Mouse (Mus musculus) embryonic facial prominence, embryonic 11.5 days (tissue): ENCODE measurements around the gene Mindy4. TPM values are rescaled to one million over a fixed set of nuclear protein-coding genes. Genes with fewer than 3 reads are reported as not detected.

Experiments used
- ATAC-seq: fragments of 200-750 bp; cut with Nextera tagmentation; replicated peaks from 2 replicates; pipeline ENCODE4 v1.8.0; 2017; ENCODE audit warnings: low read depth; ENCODE audit not compliant: insufficient number of reproducible peaks, low FRiP score, low TSS enrichment
- DNase-seq: peaks from one replicate; pipeline ENCODE4 v3.0.0-alpha.2; 2015; ENCODE audit warnings: low spot score
- H3K27ac ChIP-seq: fragments of 300-500 bp; sonication (generic); replicated peaks from 2 replicates; pipeline ENCODE4 v1.5.1; 2014; ENCODE audit warnings: mild to moderate bottlenecking, low read depth, low read length, control low read depth
- H3K27me3 ChIP-seq: fragments of 300-500 bp; sonication (generic); 2 replicates; pipeline ENCODE4 v1.6.1; 2014; ENCODE audit warnings: mild to moderate bottlenecking, low read length, moderate library complexity, mixed read lengths; ENCODE audit not compliant: control insufficient read depth, insufficient read depth
- H3K36me3 ChIP-seq: fragments of 300-500 bp; sonication (generic); replicated peaks from 2 replicates; pipeline ENCODE4 v1.6.1; 2014; ENCODE audit warnings: low read depth, mild to moderate bottlenecking, low read length, moderate library complexity, mixed read lengths; ENCODE audit not compliant: control insufficient read depth, insufficient read depth
- H3K4me1 ChIP-seq: fragments of 300-500 bp; sonication (generic); 2 replicates; pipeline ENCODE4 v1.6.1; 2014; ENCODE audit warnings: low read length, mixed read lengths; ENCODE audit not compliant: control insufficient read depth, insufficient read depth
- H3K4me2 ChIP-seq: fragments of 300-500 bp; sonication (generic); 2 replicates; pipeline ENCODE4 v1.6.1; 2014; ENCODE audit warnings: low read depth, mild to moderate bottlenecking, control low read depth, low read length, moderate library complexity
- H3K4me3 ChIP-seq: fragments of 300-500 bp; sonication (generic); 2 replicates; pipeline ENCODE4 v1.5.1; 2014; ENCODE audit warnings: low read depth, low read length, control low read depth
- H3K9ac ChIP-seq: fragments of 300-500 bp; sonication (generic); replicated peaks from 2 replicates; pipeline ENCODE4 v1.6.1; 2014; ENCODE audit warnings: mild to moderate bottlenecking, control low read depth, low read length
- H3K9me3 ChIP-seq: fragments of 300-500 bp; sonication (generic); replicated peaks from 2 replicates; pipeline ENCODE4 v1.6.1; 2016; ENCODE audit warnings: mild to moderate bottlenecking, low read length, inconsistent platforms, mixed read lengths; ENCODE audit not compliant: control insufficient read depth
- WGBS: fragments of 180-500 bp; shearing (Covaris S2); extraction: QIAGEN DNeasy Blood & Tissue Kit; methylation state at CpG from one replicate; pipeline ENCODE4 v1.1.7; 2014; 5-methylcytosine and 5-hydroxymethylcytosine counted together
- polyA plus RNA-seq: library from polyadenylated mRNA; unstranded; fragments of >200 nt; fragmentation: Nextera tagmentation; extraction: Ambion mirVana; gene quantifications from 2 replicates; pipeline ENCODE4 v1.2.1, GENCODE M21; 2014

The Mindy4 gene
- polyA plus RNA-seq, 1 experiment from 2014 or later: 26.0 TPM

DNA sequence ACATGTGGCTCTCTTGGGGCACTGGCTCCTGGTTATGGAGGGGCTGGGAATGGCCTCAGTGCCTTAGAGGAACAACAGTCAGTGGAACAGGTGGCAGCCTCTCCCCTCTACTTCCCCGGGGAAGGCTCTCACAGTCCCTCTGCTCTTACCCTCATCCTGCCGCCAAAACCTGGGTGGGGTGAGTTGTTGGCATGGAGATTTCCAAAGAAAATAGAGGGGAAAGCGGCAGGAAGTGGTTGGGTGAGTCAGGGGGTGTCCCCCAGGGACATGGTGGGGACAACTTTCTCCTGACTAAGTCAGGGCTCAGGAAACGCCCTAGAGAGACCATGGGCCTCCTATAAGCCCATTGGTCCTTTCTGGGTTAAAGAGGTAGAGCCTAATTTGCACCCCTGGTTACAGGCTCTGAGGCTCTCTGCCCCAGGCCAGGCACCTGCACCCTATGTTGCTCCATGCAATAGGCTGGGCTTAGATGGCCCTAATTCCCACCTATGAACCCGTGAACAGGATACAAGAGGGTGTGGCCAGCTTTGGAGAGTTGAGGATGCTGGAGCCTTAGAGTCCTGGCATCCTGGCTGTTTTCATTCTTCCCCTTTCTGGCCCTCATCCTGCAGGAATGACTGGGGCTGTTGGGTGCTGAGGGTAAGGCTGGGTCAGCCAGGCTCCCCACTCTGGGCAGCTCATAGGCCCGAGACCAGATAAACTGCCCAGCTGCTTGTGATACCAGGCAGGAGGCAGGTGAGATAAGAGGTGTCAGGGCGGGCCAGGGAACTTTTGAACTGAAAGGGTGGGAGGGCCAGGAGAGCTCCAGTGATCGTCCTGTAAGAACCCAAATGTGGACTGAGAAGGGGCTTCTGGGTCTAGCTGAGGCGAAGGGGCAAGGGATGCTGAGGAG, 136.0 kb downstream of the Mindy4 start:
- 75% methylated on average over 9 of the region's 9 CpGs for WGBS
- no peak overlapping the region for H3K9ac ChIP-seq
- H3K4me2 ChIP-seq: no peak overlapping the region
- H3K27ac ChIP-seq: no peak overlapping the region
- ATAC-seq (no peak), DNase-seq (no peak)
- no peak overlapping the region for H3K4me3 ChIP-seq
- H3K9me3 ChIP-seq: no peaks in the 10 kb centered on the region
- H3K36me3 ChIP-seq: no peaks in the 10 kb centered on the region
- H3K4me1 ChIP-seq: peaks cover 7% of the 10 kb centered on the region
- H3K27me3 ChIP-seq: no peaks in the 10 kb centered on the region

DNA sequence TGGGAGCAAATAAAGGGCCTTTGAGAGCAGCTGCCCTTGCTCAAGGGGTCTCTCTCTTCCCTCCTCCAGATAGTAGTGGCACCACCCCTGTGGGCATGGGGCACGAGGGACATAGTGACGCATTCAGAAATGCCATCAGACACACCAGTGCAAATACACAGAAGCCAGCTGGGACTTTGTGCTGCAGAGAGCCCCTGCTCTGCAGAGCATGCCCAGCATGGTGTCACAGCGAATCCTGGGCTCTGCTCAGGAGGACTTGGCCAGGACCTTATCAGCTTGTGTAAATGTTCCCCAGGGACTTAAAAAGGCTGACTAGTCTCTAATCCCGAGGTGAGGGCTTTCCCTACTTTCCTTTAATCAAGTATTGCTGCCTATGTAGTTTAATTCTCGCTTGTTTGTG, 138.5 kb downstream of the Mindy4 start:
- Histone ChIP-seq H3K9ac (no peak overlapping the region), H3K9me3 (no peaks in the 10 kb centered on the region), H3K36me3 (no peaks in the 10 kb centered on the region), H3K4me3 (no peak overlapping the region), H3K27me3 (no peaks in the 10 kb centered on the region), H3K4me1 (no peaks in the 10 kb centered on the region; the same call in 1 of the 2 replicates), H3K27ac (no peak overlapping the region), H3K4me2 (no peak overlapping the region)
- 27% methylated on average over 5 of the region's 5 CpGs for WGBS
- ATAC-seq (no peak), DNase-seq (no peak)

DNA sequence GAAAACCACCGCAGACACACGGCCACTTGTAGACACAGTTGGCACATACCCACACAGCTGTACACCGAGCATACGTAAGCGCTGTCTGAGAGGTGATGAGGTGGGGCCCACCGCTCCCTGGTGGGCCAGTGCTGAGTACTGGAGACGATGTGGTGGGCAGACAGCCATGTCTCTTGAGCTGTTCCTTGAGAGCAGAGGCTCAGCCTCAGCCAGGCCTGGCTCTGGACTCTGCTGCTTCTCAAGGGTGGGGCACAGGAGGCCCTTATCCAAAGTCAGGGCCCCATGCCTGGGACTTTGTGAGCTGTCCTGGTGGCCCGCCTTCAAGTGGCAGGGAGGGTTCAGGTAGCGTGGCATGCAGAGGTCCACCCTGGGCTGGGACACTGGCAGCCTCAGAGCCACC, 139.1 kb downstream of the Mindy4 start:
- H3K4me2 ChIP-seq: no peak overlapping the region
- no peaks in the 10 kb centered on the region; the same call in 1 of the 2 replicates for H3K4me1 ChIP-seq
- no peaks in the 10 kb centered on the region for H3K36me3 ChIP-seq
- no peak for DNase-seq
- no peaks in the 10 kb centered on the region for H3K27me3 ChIP-seq
- H3K27ac ChIP-seq: no peak overlapping the region
- WGBS: 83% methylated on average over 9 of the region's 9 CpGs
- H3K4me3 ChIP-seq: no peak overlapping the region
- ATAC-seq: 0 out of 2 replicates have a peak, but pooled peaks have one; percentile 9
- H3K9ac ChIP-seq: no peak overlapping the region
- no peaks in the 10 kb centered on the region for H3K9me3 ChIP-seq

DNA sequence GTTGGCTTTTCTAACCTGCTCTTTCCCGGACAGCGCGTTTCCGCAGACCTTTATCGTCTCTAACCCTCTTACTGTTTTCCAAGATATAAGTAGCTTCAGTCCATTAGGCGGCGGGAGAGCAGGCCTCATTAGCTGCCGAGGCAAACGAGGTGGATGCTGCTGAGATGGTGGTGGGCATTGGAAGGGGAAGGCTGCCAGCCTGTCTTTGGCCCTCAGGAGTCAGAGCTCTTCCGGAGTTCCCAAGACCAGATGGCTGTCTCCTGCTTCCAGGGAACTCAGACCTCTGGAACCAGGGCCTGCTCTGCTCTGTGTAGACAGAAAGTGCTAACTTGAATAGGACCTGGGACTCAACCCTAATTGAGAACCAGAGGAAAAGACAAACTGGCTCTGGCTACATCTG, 140.3 kb downstream of the Mindy4 start:
- Histone ChIP-seq H3K9ac (no peak overlapping the region), H3K4me2 (no peak overlapping the region), H3K36me3 (no peaks in the 10 kb centered on the region), H3K9me3 (no peaks in the 10 kb centered on the region), H3K27me3 (no peaks in the 10 kb centered on the region), H3K27ac (no peak overlapping the region), H3K4me3 (no peak overlapping the region), H3K4me1 (no peaks in the 10 kb centered on the region)
- 89% methylated on average over 10 of the region's 10 CpGs for WGBS
- DNase-seq (no peak), ATAC-seq (no peak)

DNA sequence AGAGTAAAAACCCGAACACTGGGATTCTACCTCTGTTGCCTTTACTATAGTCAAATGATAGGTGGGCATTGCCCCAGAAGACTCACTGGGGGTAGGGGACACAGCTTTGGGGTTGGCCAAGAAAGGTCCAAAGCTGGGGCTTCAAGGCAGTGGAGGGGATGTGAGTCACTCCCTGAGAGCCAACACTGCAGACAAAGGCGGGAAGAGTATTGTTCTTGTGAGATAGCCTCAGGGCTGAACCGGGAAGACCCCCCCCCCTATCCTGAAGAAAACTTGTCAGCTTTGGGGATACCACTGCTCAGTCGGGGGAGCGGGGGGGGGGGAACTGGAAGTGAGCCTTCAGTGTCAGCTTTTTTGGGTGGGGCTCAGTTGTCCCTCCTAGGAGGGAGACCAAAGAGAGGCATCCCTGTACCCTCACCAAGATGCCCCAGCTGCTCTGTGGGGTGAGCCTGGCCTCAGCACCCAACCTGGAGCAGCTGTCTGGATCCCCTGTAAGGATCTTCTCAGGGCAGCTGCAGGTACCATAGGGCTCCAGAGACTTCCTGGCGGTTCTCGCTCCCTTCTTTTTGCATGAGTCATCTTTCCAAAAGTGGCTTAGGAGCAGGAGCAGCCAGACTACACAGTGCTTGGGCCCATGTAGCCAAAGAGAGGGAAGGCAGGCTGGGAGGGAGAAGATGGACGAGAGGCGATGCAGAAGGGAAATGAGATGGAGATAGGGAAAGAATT, 141.3 kb downstream of the Mindy4 start:
- no peak for DNase-seq
- no peaks in the 10 kb centered on the region for H3K36me3 ChIP-seq
- 83% methylated on average over 9 of the region's 9 CpGs for WGBS

DNA sequence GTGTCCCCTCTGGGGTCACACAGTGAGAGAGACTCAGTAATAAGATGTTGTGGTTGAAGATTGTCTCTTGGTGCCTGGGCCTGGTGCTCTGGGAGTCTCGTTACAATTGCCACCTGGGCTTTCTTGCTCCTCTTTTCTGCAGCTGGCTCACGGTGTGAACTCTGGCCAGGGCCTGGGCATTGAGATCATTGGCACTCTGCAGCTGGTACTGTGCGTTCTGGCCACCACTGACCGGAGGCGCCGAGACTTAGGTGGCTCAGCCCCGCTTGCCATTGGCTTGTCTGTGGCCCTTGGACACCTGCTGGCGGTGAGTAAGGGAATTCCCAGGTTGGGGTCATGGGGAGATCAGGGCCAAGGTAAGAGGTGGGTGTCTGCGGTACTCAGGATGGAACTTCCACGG, 142.1 kb downstream of the Mindy4 start:
- Histone ChIP-seq H3K9ac (no peak overlapping the region), H3K27ac (no peak overlapping the region), H3K27me3 (no peaks in the 10 kb centered on the region), H3K36me3 (no peaks in the 10 kb centered on the region), H3K4me1 (no peaks in the 10 kb centered on the region), H3K4me3 (no peak overlapping the region), H3K4me2 (no peak overlapping the region), H3K9me3 (no peaks in the 10 kb centered on the region)
- WGBS: 85% methylated on average over 10 of the region's 10 CpGs
- DNase-seq (no peak), ATAC-seq (no peak)

More for the DNA sequence above, 141.3 kb downstream of the Mindy4 start:
- no peak overlapping the region for H3K4me3 ChIP-seq
- H3K9me3 ChIP-seq: no peaks in the 10 kb centered on the region
- no peak overlapping the region for H3K9ac ChIP-seq
- no peaks in the 10 kb centered on the region for H3K27me3 ChIP-seq
- H3K27ac ChIP-seq: no peak overlapping the region
- no peak overlapping the region for H3K4me2 ChIP-seq
- ATAC-seq: no peak
- H3K4me1 ChIP-seq: no peaks in the 10 kb centered on the region

DNA sequence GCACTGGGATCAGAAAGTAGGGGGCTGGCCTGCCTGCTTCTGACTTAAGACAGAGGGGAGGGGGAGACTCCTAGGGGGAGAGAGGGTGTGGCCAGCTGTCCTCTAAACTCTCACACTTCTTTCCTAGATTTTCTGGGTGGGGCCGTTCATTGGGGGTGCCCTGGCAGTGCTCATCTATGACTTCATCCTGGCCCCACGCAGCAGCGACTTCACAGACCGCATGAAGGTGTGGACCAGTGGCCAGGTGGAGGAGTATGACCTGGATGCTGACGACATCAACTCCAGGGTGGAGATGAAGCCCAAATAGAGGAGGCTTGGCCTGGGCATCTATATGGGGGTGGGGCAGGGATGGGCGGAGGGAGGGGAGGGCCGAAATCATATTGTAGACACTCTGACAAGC, 143.3 kb downstream of the Mindy4 start:
- H3K4me3 ChIP-seq: no peak overlapping the region
- no peak for ATAC-seq
- no peaks in the 10 kb centered on the region for H3K9me3 ChIP-seq
- no peaks in the 10 kb centered on the region for H3K36me3 ChIP-seq
- H3K27ac ChIP-seq: no peak overlapping the region
- H3K4me1 ChIP-seq: no peaks in the 10 kb centered on the region
- H3K9ac ChIP-seq: no peak overlapping the region
- 86% methylated on average over 7 of the region's 7 CpGs for WGBS
- H3K27me3 ChIP-seq: no peaks in the 10 kb centered on the region
- no peak overlapping the region for H3K4me2 ChIP-seq
- no peak for DNase-seq
